Mouse (Mus musculus): ENCODE measurements around the gene Brsk2. TPM values are rescaled to one million over a fixed set of nuclear protein-coding genes. Genes with fewer than 3 reads are reported as not detected.

The Brsk2 gene
- polyA plus RNA-seq, 1 experiment from 2014 or later: 0.74 TPM

- no peak overlapping the region for H3K27ac ChIP-seq
- H3K4me1 ChIP-seq: no peaks in the 10 kb centered on the region
- no peak overlapping the region for H3K4me3 ChIP-seq (replicated peaks)
- no peak for ATAC-seq (replicated peaks; ENCODE audit: low FRiP score)
- H3K9me3 ChIP-seq (replicated peaks): no peaks in the 10 kb centered on the region
- H3K9ac ChIP-seq: no peak overlapping the region
- H3K27me3 ChIP-seq: peaks cover 50% of the 10 kb centered on the region
- H3K4me2 ChIP-seq: no peak overlapping the region
- H3K36me3 ChIP-seq: no peaks in the 10 kb centered on the region
- WGBS: 75% methylated on average over 5 of the region's 5 CpGs
Measured at GRCm38 (mm10) chr7:141943444-141943843, 6.1 kb upstream of the Brsk2 start.

- H3K27ac ChIP-seq: no peak overlapping the region
- peaks cover 66% of the 10 kb centered on the region for H3K27me3 ChIP-seq
- no peak overlapping the region for H3K4me3 ChIP-seq (replicated peaks)
- H3K9me3 ChIP-seq (replicated peaks): no peaks in the 10 kb centered on the region
- WGBS: 36% methylated on average over 7 of the region's 7 CpGs
- H3K36me3 ChIP-seq: no peaks in the 10 kb centered on the region
- H3K9ac ChIP-seq: no peak overlapping the region
- no peak for ATAC-seq (replicated peaks; ENCODE audit: low FRiP score)
- H3K4me2 ChIP-seq: no peak overlapping the region
- H3K4me1 ChIP-seq: peaks cover 12% of the 10 kb centered on the region
Measured at GRCm38 (mm10) chr7:141945927-141946326, 3.6 kb upstream of the Brsk2 start.

- H3K27me3 ChIP-seq: peaks cover 82% of the 10 kb centered on the region
Measured at GRCm38 (mm10) chr7:141947512-141947911, 2.0 kb upstream of the Brsk2 start.

GRCm38 (mm10) chr7:141948045-141948444 is 1.5 kb upstream of the Brsk2 start:
- 79% methylated on average over 1 of the region's 1 CpGs for WGBS

More at GRCm38 (mm10) chr7:141947512-141947911, 2.0 kb upstream of the Brsk2 start:
- no peak overlapping the region for H3K27ac ChIP-seq
- no peaks in the 10 kb centered on the region for H3K9me3 ChIP-seq (replicated peaks)
- no peak for ATAC-seq (replicated peaks; ENCODE audit: low FRiP score)
- no peak overlapping the region for H3K4me2 ChIP-seq
- no peak overlapping the region for H3K4me3 ChIP-seq (replicated peaks)
- H3K4me1 ChIP-seq: peaks cover 12% of the 10 kb centered on the region
- H3K36me3 ChIP-seq: no peaks in the 10 kb centered on the region
- no peak overlapping the region for H3K9ac ChIP-seq

GRCm38 (mm10) chr7:141949799-141950103 is 200 bp downstream of the Brsk2 start:
- H3K36me3 ChIP-seq: no peaks in the 10 kb centered on the region
- H3K9ac ChIP-seq: peak overlapping the region; percentile 44; the same call in 1 of the 2 replicates
- no peaks in the 10 kb centered on the region for H3K9me3 ChIP-seq (replicated peaks)
- no peak overlapping the region for H3K27ac ChIP-seq
- H3K4me2 ChIP-seq: peak overlapping the region; percentile 93
- ATAC-seq (replicated peaks; ENCODE audit: low FRiP score): peak; percentile 35; the same call in 1 of the 2 replicates
- H3K4me3 ChIP-seq (replicated peaks): peak overlapping the region; percentile 50
- H3K4me1 ChIP-seq: peaks cover 12% of the 10 kb centered on the region
- WGBS: 0% methylated on average over 33 of the region's 54 CpGs
- peaks cover 94% of the 10 kb centered on the region for H3K27me3 ChIP-seq

More at GRCm38 (mm10) chr7:141948045-141948444, 1.5 kb upstream of the Brsk2 start:
- peaks cover 87% of the 10 kb centered on the region for H3K27me3 ChIP-seq
- H3K4me1 ChIP-seq: peaks cover 12% of the 10 kb centered on the region
- no peak for ATAC-seq (replicated peaks; ENCODE audit: low FRiP score)
- no peaks in the 10 kb centered on the region for H3K36me3 ChIP-seq
- no peak overlapping the region for H3K9ac ChIP-seq
- no peaks in the 10 kb centered on the region for H3K9me3 ChIP-seq (replicated peaks)
- H3K27ac ChIP-seq: no peak overlapping the region
- H3K4me2 ChIP-seq: no peak overlapping the region
- H3K4me3 ChIP-seq (replicated peaks): no peak overlapping the region

GRCm38 (mm10) chr7:141950104-141951013 is 808 bp downstream of the Brsk2 start:
- peak; percentile 70 for ATAC-seq (replicated peaks; ENCODE audit: low FRiP score)
- Histone ChIP-seq H3K36me3 (no peaks in the 10 kb centered on the region), H3K9ac (peak overlapping the region; percentile 44; the same call in 1 of the 2 replicates), H3K27me3 (peaks cover 89% of the 10 kb centered on the region), H3K27ac (no peak overlapping the region), H3K9me3 (replicated peaks) (no peaks in the 10 kb centered on the region), H3K4me3 (replicated peaks) (peak overlapping the region; percentile 50), H3K4me1 (peaks cover 12% of the 10 kb centered on the region), H3K4me2 (peak overlapping the region; percentile 93)
- WGBS: 2% methylated on average over 77 of the region's 84 CpGs

GRCm38 (mm10) chr7:141951821-141952220 is 2.3 kb downstream of the Brsk2 start:
- no peaks in the 10 kb centered on the region for H3K9me3 ChIP-seq (replicated peaks)
- no peak overlapping the region for H3K9ac ChIP-seq
- H3K4me3 ChIP-seq (replicated peaks): no peak overlapping the region
- H3K4me1 ChIP-seq: peaks cover 12% of the 10 kb centered on the region
- no peak overlapping the region for H3K4me2 ChIP-seq
- no peaks in the 10 kb centered on the region for H3K36me3 ChIP-seq
- no peak overlapping the region for H3K27ac ChIP-seq
- WGBS: 87% methylated on average over 4 of the region's 4 CpGs
- no peak for ATAC-seq (replicated peaks; ENCODE audit: low FRiP score)
- peaks cover 75% of the 10 kb centered on the region for H3K27me3 ChIP-seq

GRCm38 (mm10) chr7:141952920-141953319 is 3.4 kb downstream of the Brsk2 start:
- Histone ChIP-seq H3K27me3 (peaks cover 68% of the 10 kb centered on the region), H3K4me2 (no peak overlapping the region), H3K4me3 (replicated peaks) (no peak overlapping the region), H3K9me3 (replicated peaks) (no peaks in the 10 kb centered on the region), H3K36me3 (no peaks in the 10 kb centered on the region), H3K9ac (no peak overlapping the region), H3K27ac (no peak overlapping the region), H3K4me1 (peaks cover 12% of the 10 kb centered on the region)
- ATAC-seq (replicated peaks; ENCODE audit: low FRiP score): no peak
- WGBS: 77% methylated on average over 4 of the region's 4 CpGs

- ATAC-seq (replicated peaks; ENCODE audit: low FRiP score): no peak
- peaks cover 61% of the 10 kb centered on the region for H3K27me3 ChIP-seq
- no peak overlapping the region for H3K27ac ChIP-seq
- 63% methylated on average over 6 of the region's 6 CpGs for WGBS
- H3K4me1 ChIP-seq: peaks cover 12% of the 10 kb centered on the region
- H3K4me3 ChIP-seq (replicated peaks): no peak overlapping the region
- no peak overlapping the region for H3K4me2 ChIP-seq
- H3K9me3 ChIP-seq (replicated peaks): no peaks in the 10 kb centered on the region
- no peaks in the 10 kb centered on the region for H3K36me3 ChIP-seq
- no peak overlapping the region for H3K9ac ChIP-seq
Measured at GRCm38 (mm10) chr7:141953616-141954015, 4.1 kb downstream of the Brsk2 start.

- H3K9ac ChIP-seq: no peak overlapping the region
- ATAC-seq (replicated peaks; ENCODE audit: low FRiP score): no peak
- no peaks in the 10 kb centered on the region for H3K36me3 ChIP-seq
- H3K27ac ChIP-seq: no peak overlapping the region
- H3K4me2 ChIP-seq: no peak overlapping the region
- 83% methylated on average over 5 of the region's 5 CpGs for WGBS
- no peaks in the 10 kb centered on the region for H3K9me3 ChIP-seq (replicated peaks)
- H3K4me1 ChIP-seq: no peaks in the 10 kb centered on the region
- H3K27me3 ChIP-seq: peaks cover 41% of the 10 kb centered on the region
- no peak overlapping the region for H3K4me3 ChIP-seq (replicated peaks)
Measured at GRCm38 (mm10) chr7:141955565-141956173, 6.1 kb downstream of the Brsk2 start.

GRCm38 (mm10) chr7:141956174-141956566 is 6.6 kb downstream of the Brsk2 start:
- H3K4me1 ChIP-seq: no peaks in the 10 kb centered on the region
- H3K9ac ChIP-seq: no peak overlapping the region
- no peaks in the 10 kb centered on the region for H3K36me3 ChIP-seq
- ATAC-seq (replicated peaks; ENCODE audit: low FRiP score): no peak
- no peak overlapping the region for H3K4me3 ChIP-seq (replicated peaks)
- no peak overlapping the region for H3K27ac ChIP-seq
- no peaks in the 10 kb centered on the region for H3K9me3 ChIP-seq (replicated peaks)
- 75% methylated on average over 8 of the region's 8 CpGs for WGBS
- no peak overlapping the region for H3K4me2 ChIP-seq
- H3K27me3 ChIP-seq: peaks cover 36% of the 10 kb centered on the region

GRCm38 (mm10) chr7:141957524-141958051 is 8.0 kb downstream of the Brsk2 start:
- H3K9ac ChIP-seq: no peak overlapping the region
- no peak overlapping the region for H3K4me2 ChIP-seq
- no peak overlapping the region for H3K27ac ChIP-seq
- no peak overlapping the region for H3K4me3 ChIP-seq (replicated peaks)
- no peaks in the 10 kb centered on the region for H3K36me3 ChIP-seq
- ATAC-seq (replicated peaks; ENCODE audit: low FRiP score): no peak
- no peaks in the 10 kb centered on the region for H3K9me3 ChIP-seq (replicated peaks)
- H3K4me1 ChIP-seq: no peaks in the 10 kb centered on the region
- H3K27me3 ChIP-seq: peaks cover 22% of the 10 kb centered on the region
- WGBS: 90% methylated on average over 4 of the region's 4 CpGs
